Mouse (Mus musculus): Measurements from ENCODE around the gene Gipc3. TPM values are rescaled to one million over a fixed set of nuclear protein-coding genes. Genes with fewer than 3 reads are reported as not detected.

Gene Gipc3
- polyA plus RNA-seq, 3 experiments from 2014 or later, result 0.12 TPM; not detected in 2

Other genes starting within 250 kb of the Gipc3 start
- gene Creb3l3, start 244.4 kb downstream of the Gipc3 start, polyA plus RNA-seq (2017; shearing (Covaris generic)), result not detected
- 10 to 100 TPM; 22.1 to 27.1 (median 23.3) TPM for gene Map2k2, start 237.4 kb downstream of the Gipc3 start, polyA plus RNA-seq (2017; shearing (Covaris generic))
- 10 to 100 TPM in 1 of 3 experiments, 1 to 10 TPM in 2; 8.5 to 10.8 (median 9.3) TPM for gene Zbtb7a, start 208.0 kb downstream of the Gipc3 start, polyA plus RNA-seq (2017; shearing (Covaris generic))
- 10 to 100 TPM; 15.4 to 21.5 (median 17.1) TPM for gene Pias4, start 175.3 kb downstream of the Gipc3 start, polyA plus RNA-seq (2017; shearing (Covaris generic))
- gene Eef2, start 166.6 kb downstream of the Gipc3 start, polyA plus RNA-seq (2017; shearing (Covaris generic)), result 1,000 to 10,000 TPM in 1 of 3 experiments, 100 to 1,000 TPM in 2; 925 to 1,158 (median 972) TPM
- 1 to 10 TPM; 3.1 to 5.4 (median 3.6) TPM for gene Dapk3, start 160.3 kb downstream of the Gipc3 start, polyA plus RNA-seq (2017; shearing (Covaris generic))
- gene 4930442H23Rik, start 159.4 kb downstream of the Gipc3 start, polyA plus RNA-seq (2017; shearing (Covaris generic)), result not detected
- gene Nmrk2, start 141.2 kb downstream of the Gipc3 start, polyA plus RNA-seq (2017; shearing (Covaris generic)), result under 1 TPM in 2 of 3 experiments, not detected in 1; 0.17 to 0.28 TPM
- gene Atcay, start 112.4 kb downstream of the Gipc3 start, polyA plus RNA-seq (2017; shearing (Covaris generic)), result 10 to 100 TPM in 1 of 3 experiments, 1 to 10 TPM in 2; 4.8 to 12.6 (median 5.1) TPM
- 1 to 10 TPM in 1 of 3 experiments, under 1 TPM in 2; 0.20 to 1.0 (median 0.37) TPM for gene Zfr2, start 110.1 kb downstream of the Gipc3 start, polyA plus RNA-seq (2017; shearing (Covaris generic))
- 10 to 100 TPM; 30.1 to 68.1 (median 64.4) TPM for gene Matk, start 90.3 kb downstream of the Gipc3 start, polyA plus RNA-seq (2017; shearing (Covaris generic))
- gene Mrpl54, start 76.3 kb downstream of the Gipc3 start, polyA plus RNA-seq (2017; shearing (Covaris generic)), result 100 to 1,000 TPM; 111 to 148 (median 127) TPM
- 10 to 100 TPM in 2 of 3 experiments, 1 to 10 TPM in 1; 9.9 to 12.4 (median 12.3) TPM for gene Apba3, start 76.3 kb downstream of the Gipc3 start, polyA plus RNA-seq (2017; shearing (Covaris generic))
- 1 to 10 TPM; 1.7 to 3.2 (median 1.9) TPM for gene Tjp3, start 51.7 kb downstream of the Gipc3 start, polyA plus RNA-seq (2017; shearing (Covaris generic))
- gene Pip5k1c, start 50.3 kb downstream of the Gipc3 start, polyA plus RNA-seq (2017; shearing (Covaris generic)), result 10 to 100 TPM; 10.7 to 15.9 (median 14.4) TPM
- gene Cactin, start 22.2 kb downstream of the Gipc3 start, polyA plus RNA-seq (2017; shearing (Covaris generic)), result 1 to 10 TPM; 2.9 to 6.5 (median 4.1) TPM
- gene Tbxa2r, start 14.5 kb downstream of the Gipc3 start, polyA plus RNA-seq (2017; shearing (Covaris generic)), result 10 to 100 TPM in 2 of 3 experiments, 1 to 10 TPM in 1; 10.0 to 21.7 (median 17.0) TPM
- gene Hmg20b, start 7.2 kb upstream of the Gipc3 start, polyA plus RNA-seq (2017; shearing (Covaris generic)), result 10 to 100 TPM; 17.1 to 20.4 (median 17.8) TPM
- gene Mfsd12, start 14.2 kb upstream of the Gipc3 start, polyA plus RNA-seq (2017; shearing (Covaris generic)), result 1 to 10 TPM; 1.6 to 2.1 (median 1.9) TPM
- 1 to 10 TPM in 1 of 3 experiments, under 1 TPM in 2; 0.26 to 1.7 (median 0.96) TPM for gene 4930404N11Rik, start 22.6 kb upstream of the Gipc3 start, polyA plus RNA-seq (2017; shearing (Covaris generic))
- gene Fzr1, start 35.2 kb upstream of the Gipc3 start, polyA plus RNA-seq (2017; shearing (Covaris generic)), result 10 to 100 TPM; 10.7 to 27.1 (median 13.4) TPM
- gene Dohh, start 41.2 kb upstream of the Gipc3 start, polyA plus RNA-seq (2017; shearing (Covaris generic)), result 10 to 100 TPM in 2 of 3 experiments, 1 to 10 TPM in 1; 9.2 to 17.9 (median 10.9) TPM
- gene Gm48551, start 41.2 kb upstream of the Gipc3 start, polyA plus RNA-seq (2017; shearing (Covaris generic)), result 1 to 10 TPM in 2 of 3 experiments, under 1 TPM in 1; 0.60 to 1.9 (median 1.1) TPM
- gene Gm48552, start 45.7 kb upstream of the Gipc3 start, polyA plus RNA-seq (2017; shearing (Covaris generic)), result 1 to 10 TPM in 1 of 3 experiments, not detected in 2; 3.1 TPM
- 10 to 100 TPM in 1 of 3 experiments, 1 to 10 TPM in 2; 4.4 to 10.7 (median 9.8) TPM for gene Smim24, start 49.8 kb upstream of the Gipc3 start, polyA plus RNA-seq (2017; shearing (Covaris generic))
- 10 to 100 TPM; 13.8 to 17.2 (median 15.0) TPM for gene Nfic, start 112.4 kb upstream of the Gipc3 start, polyA plus RNA-seq (2017; shearing (Covaris generic))
- gene Celf5, start 139.4 kb upstream of the Gipc3 start, polyA plus RNA-seq (2017; shearing (Covaris generic)), result 1 to 10 TPM; 1.1 to 1.4 (median 1.2) TPM
- 10 to 100 TPM; 34.3 to 41.1 (median 36.9) TPM for gene Ncln, start 153.1 kb upstream of the Gipc3 start, polyA plus RNA-seq (2017; shearing (Covaris generic))
- gene S1pr4, start 156.9 kb upstream of the Gipc3 start, polyA plus RNA-seq (2017; shearing (Covaris generic)), result 10 to 100 TPM; 49.1 to 93.2 (median 50.3) TPM
- 100 to 1,000 TPM in 1 of 3 experiments, 10 to 100 TPM in 2; 23.1 to 102 (median 24.3) TPM for gene Gna15, start 181.0 kb upstream of the Gipc3 start, polyA plus RNA-seq (2017; shearing (Covaris generic))
- 10 to 100 TPM; 26.5 to 29.4 (median 28.7) TPM for gene Gna11, start 201.9 kb upstream of the Gipc3 start, polyA plus RNA-seq (2017; shearing (Covaris generic))
- 100 to 1,000 TPM in 2 of 3 experiments, 10 to 100 TPM in 1; 82.5 to 118 (median 109) TPM for gene Aes, start 216.2 kb upstream of the Gipc3 start, polyA plus RNA-seq (2017; shearing (Covaris generic))
- gene Tle2, start 231.3 kb upstream of the Gipc3 start, polyA plus RNA-seq (2017; shearing (Covaris generic)), result 1 to 10 TPM in 2 of 3 experiments, not detected in 1; 1.4 TPM